Mouse (Mus musculus) liver, embryonic 16.5 days (tissue): ENCODE results near the gene Reps2. TPM values are rescaled to one million over a fixed set of nuclear protein-coding genes. Genes with fewer than 3 reads are reported as not detected.

Experiments used
- ATAC-seq: fragments of 200-750 bp; cut with Nextera tagmentation; 2 replicates; pipeline ENCODE4 v1.8.0; 2017; ENCODE audit warnings: low read depth, mild to moderate bottlenecking, moderate number of reproducible peaks, moderate library complexity
- H3K27ac ChIP-seq: fragments of 300-500 bp; sonication (generic); 2 replicates; pipeline ENCODE4 v1.5.1; 2014; ENCODE audit warnings: mild to moderate bottlenecking, low read length
- H3K27me3 ChIP-seq: fragments of 300-500 bp; sonication (generic); 2 replicates; pipeline ENCODE4 v1.6.1; 2014; ENCODE audit warnings: low read depth, low read length, mixed read lengths; ENCODE audit not compliant: control insufficient read depth, insufficient read depth
- H3K36me3 ChIP-seq: fragments of 300-500 bp; sonication (generic); 2 replicates; pipeline ENCODE4 v1.6.1; 2014; ENCODE audit warnings: mild to moderate bottlenecking; ENCODE audit not compliant: control insufficient read depth, insufficient read depth
- H3K4me1 ChIP-seq: fragments of 300-500 bp; sonication (generic); 2 replicates; pipeline ENCODE4 v1.6.1; 2014; ENCODE audit warnings: low read depth, low read length, mixed read lengths; ENCODE audit not compliant: control insufficient read depth
- H3K4me2 ChIP-seq: fragments of 300-500 bp; sonication (generic); 2 replicates; pipeline ENCODE4 v1.6.1; 2014; ENCODE audit warnings: low read depth, low read length, mixed read lengths
- H3K4me3 ChIP-seq: fragments of 300-500 bp; sonication (generic); 2 replicates; pipeline ENCODE4 v1.5.1; 2014; ENCODE audit warnings: low read depth, mild to moderate bottlenecking, low read length
- H3K9ac ChIP-seq: fragments of 300-500 bp; sonication (generic); 2 replicates; pipeline ENCODE4 v1.6.1; 2014; ENCODE audit warnings: low read depth, low read length
- H3K9me3 ChIP-seq: fragments of 300-500 bp; sonication (generic); replicated peaks from 2 replicates; pipeline ENCODE4 v1.6.1; 2016; ENCODE audit warnings: low read length; ENCODE audit not compliant: control insufficient read depth
- WGBS: fragments of 180-500 bp; shearing (Covaris S2); extraction: QIAGEN DNeasy Blood & Tissue Kit; methylation state at CpG from one replicate; pipeline ENCODE4 v1.1.7; 2014; ENCODE audit not compliant: insufficient replicate concordance; 5-methylcytosine and 5-hydroxymethylcytosine counted together
- polyA plus RNA-seq: library from polyadenylated mRNA; unstranded; fragments of >200 nt; fragmentation: Nextera tagmentation; extraction: Ambion mirVana; gene quantifications from 2 replicates; pipeline ENCODE4 v1.2.1, GENCODE M21; 2015

Gene Reps2
- polyA plus RNA-seq, 1 experiment from 2014 or later = 0.73 TPM

DNA sequence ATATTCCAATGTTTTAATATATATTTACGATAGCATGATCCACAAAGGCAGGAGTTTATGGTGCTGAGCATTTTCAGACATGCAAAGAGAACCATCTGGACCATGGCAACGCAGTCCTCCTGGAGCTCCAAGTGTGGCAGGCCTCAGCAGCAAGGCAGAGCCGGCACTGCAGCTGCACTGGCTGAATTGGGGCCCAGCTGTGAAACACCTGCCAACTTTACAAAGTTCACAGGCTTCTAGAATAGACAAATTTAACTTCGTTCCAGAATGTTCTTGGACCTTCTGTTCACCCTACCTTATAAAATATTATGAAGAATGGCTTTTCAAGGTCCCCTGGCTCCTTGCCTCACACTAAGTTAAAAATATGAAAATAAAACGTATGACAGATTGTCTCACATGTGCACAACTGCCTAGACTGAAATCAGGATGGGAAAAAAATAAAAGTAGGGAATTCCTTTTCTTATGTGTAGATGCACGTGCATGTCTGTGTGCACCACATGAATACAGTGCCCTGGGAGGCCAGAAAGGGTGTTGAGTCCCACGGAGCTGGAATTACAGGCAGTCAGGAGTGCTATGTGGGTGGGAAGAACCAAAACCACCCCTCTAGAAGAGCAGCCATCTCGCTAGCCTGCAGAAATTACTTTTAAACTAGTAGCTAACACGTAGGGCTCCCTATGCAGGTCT lies 121.5 kb downstream of the Reps2 start:
- Histone ChIP-seq H3K4me3 (no peak overlapping the region), H3K4me1 (no peaks in the 10 kb centered on the region), H3K9me3 (no peaks in the 10 kb centered on the region), H3K27me3 (no peaks in the 10 kb centered on the region; the same call in 1 of the 2 replicates), H3K9ac (no peak overlapping the region), H3K27ac (no peak overlapping the region), H3K4me2 (no peak overlapping the region), H3K36me3 (no peaks in the 10 kb centered on the region)
- WGBS = 56% methylated on average over 9 of the region's 9 CpGs
- ATAC-seq = no peak

DNA sequence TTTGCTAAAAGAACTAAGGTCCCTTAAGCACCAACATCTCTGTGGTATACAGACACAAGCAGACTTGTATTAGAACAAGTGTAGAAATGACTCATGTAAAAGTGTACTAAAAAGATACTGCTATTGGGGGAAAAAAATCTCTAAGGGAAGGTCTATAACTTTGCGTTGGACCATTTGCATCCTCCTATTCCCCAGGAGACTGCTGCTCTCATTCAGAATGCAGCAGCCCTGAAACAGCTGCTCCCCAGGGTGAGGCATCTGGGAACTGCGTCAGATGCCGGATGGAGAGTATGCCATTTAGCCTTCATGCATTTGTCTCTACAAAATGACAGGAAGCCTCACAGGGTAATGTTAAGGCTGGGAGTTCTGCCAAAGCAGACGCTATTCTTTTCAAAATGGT lies 122.3 kb downstream of the Reps2 start:
- Histone ChIP-seq H3K4me1 (no peaks in the 10 kb centered on the region), H3K9ac (no peak overlapping the region), H3K27ac (no peak overlapping the region), H3K27me3 (no peaks in the 10 kb centered on the region; the same call in 1 of the 2 replicates), H3K4me3 (no peak overlapping the region), H3K9me3 (no peaks in the 10 kb centered on the region), H3K36me3 (no peaks in the 10 kb centered on the region), H3K4me2 (no peak overlapping the region)
- 64% methylated on average over 4 of the region's 4 CpGs for WGBS
- no peak for ATAC-seq

- no peaks in the 10 kb centered on the region for H3K9me3 ChIP-seq
- no peak for ATAC-seq
- H3K4me3 ChIP-seq = no peak overlapping the region
- H3K4me2 ChIP-seq = no peak overlapping the region
- H3K27ac ChIP-seq = no peak overlapping the region
- no peaks in the 10 kb centered on the region for H3K36me3 ChIP-seq
- H3K4me1 ChIP-seq = no peaks in the 10 kb centered on the region
- 75% methylated on average over 2 of the region's 2 CpGs for WGBS
- no peak overlapping the region for H3K9ac ChIP-seq
- H3K27me3 ChIP-seq = no peaks in the 10 kb centered on the region; the same call in 1 of the 2 replicates
Measured at GRCm38 (mm10) chrX:162520374-162520773, 123.1 kb downstream of the Reps2 start.

GRCm38 (mm10) chrX:162510426-162510980 lies 132.9 kb downstream of the Reps2 start:
- H3K4me3 ChIP-seq = no peak overlapping the region
- no peak overlapping the region for H3K9ac ChIP-seq
- H3K9me3 ChIP-seq = no peaks in the 10 kb centered on the region
- H3K36me3 ChIP-seq = no peaks in the 10 kb centered on the region
- no peak for ATAC-seq
- WGBS = 41% methylated on average over 2 of the region's 2 CpGs
- H3K27me3 ChIP-seq = peaks cover 2% of the 10 kb centered on the region; the same call in 1 of the 2 replicates
- H3K4me2 ChIP-seq = no peak overlapping the region
- no peak overlapping the region for H3K27ac ChIP-seq
- no peaks in the 10 kb centered on the region for H3K4me1 ChIP-seq

GRCm38 (mm10) chrX:162505186-162505585 lies 138.3 kb downstream of the Reps2 start:
- peaks cover 2% of the 10 kb centered on the region; the same call in 1 of the 2 replicates for H3K27me3 ChIP-seq
- no peak overlapping the region for H3K4me3 ChIP-seq
- H3K4me1 ChIP-seq = no peaks in the 10 kb centered on the region
- no peak overlapping the region for H3K4me2 ChIP-seq
- no peaks in the 10 kb centered on the region for H3K36me3 ChIP-seq
- ATAC-seq = no peak
- no peaks in the 10 kb centered on the region for H3K9me3 ChIP-seq
- no peak overlapping the region for H3K27ac ChIP-seq
- 53% methylated on average over 2 of the region's 2 CpGs for WGBS
- no peak overlapping the region for H3K9ac ChIP-seq

- Histone ChIP-seq H3K4me1 (no peaks in the 10 kb centered on the region), H3K27me3 (peaks cover 2% of the 10 kb centered on the region; the same call in 1 of the 2 replicates), H3K9me3 (no peaks in the 10 kb centered on the region), H3K27ac (no peak overlapping the region), H3K4me2 (no peak overlapping the region), H3K36me3 (no peaks in the 10 kb centered on the region), H3K4me3 (no peak overlapping the region), H3K9ac (no peak overlapping the region)
- 60% methylated on average over 2 of the region's 2 CpGs for WGBS
- ATAC-seq = no peak
Measured at GRCm38 (mm10) chrX:162503436-162503835, 140.0 kb downstream of the Reps2 start.

DNA sequence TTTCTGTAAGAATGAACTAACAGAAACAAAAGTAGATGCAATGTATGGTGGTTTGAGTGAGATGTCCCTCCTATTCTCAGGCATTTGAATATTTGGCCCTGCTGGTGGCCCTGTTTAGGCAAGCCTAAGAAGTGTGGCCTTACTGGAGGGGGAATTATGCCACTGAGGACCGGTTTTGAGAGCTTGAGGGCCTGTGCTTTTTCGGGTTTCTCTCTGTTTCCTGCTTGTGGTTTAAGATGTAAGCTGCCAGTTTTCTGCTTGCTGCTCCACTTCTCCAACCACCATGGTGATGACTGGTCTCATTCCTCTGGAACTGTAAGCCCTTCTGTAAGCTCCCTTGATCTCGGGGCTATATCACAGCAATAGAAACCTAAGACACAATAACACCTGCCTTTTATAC lies 142.5 kb downstream of the Reps2 start:
- Histone ChIP-seq H3K36me3 (no peaks in the 10 kb centered on the region), H3K27ac (no peak overlapping the region), H3K9me3 (no peaks in the 10 kb centered on the region), H3K27me3 (no peaks in the 10 kb centered on the region), H3K9ac (no peak overlapping the region), H3K4me1 (no peaks in the 10 kb centered on the region), H3K4me2 (no peak overlapping the region), H3K4me3 (no peak overlapping the region)
- WGBS = 44% methylated on average over 3 of the region's 3 CpGs
- no peak for ATAC-seq

DNA sequence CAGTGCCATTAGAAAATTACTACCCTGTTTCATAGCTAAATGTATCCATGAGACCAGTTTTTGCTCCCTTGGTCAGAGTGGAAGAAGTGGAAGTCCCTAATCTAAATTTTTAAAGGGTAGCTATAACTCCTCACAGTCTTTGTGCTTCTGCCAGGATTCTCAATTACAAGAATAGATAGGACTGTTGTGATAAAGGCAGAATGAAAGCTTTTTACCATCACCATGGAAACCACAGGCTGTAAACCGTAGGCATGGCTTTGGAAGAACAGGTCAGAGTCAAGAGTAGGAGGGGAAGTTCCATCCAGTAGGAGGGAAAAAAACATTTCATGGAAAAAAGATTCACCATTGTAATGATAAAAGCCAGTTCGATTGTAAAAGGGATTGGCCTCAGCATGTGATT lies 147.0 kb downstream of the Reps2 start:
- H3K4me1 ChIP-seq = no peaks in the 10 kb centered on the region
- no peaks in the 10 kb centered on the region for H3K9me3 ChIP-seq
- H3K36me3 ChIP-seq = no peaks in the 10 kb centered on the region
- H3K27me3 ChIP-seq = no peaks in the 10 kb centered on the region
- 39% methylated on average over 2 of the region's 2 CpGs for WGBS
- no peak overlapping the region for H3K4me3 ChIP-seq
- ATAC-seq = no peak
- H3K27ac ChIP-seq = no peak overlapping the region
- no peak overlapping the region for H3K9ac ChIP-seq
- no peak overlapping the region for H3K4me2 ChIP-seq

DNA sequence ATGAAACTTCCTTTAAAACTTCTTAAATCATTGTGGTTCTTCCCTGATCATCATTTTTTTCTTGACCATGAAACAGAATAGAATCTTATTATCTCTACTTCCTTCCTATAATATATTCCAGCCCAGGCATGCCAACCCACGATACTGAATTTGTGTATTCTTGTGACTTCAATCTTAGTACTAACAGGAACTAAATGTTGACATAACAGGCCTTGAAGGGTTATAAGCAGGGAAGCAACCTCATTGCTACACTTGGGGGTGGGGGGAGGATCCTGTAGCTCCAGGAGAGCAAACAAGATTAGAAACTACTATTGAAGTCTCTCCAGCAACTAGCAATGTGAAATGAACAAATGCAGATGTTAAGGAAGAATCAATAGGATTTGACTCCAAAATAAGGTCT lies 154.8 kb downstream of the Reps2 start:
- ATAC-seq = no peak
- no peak overlapping the region for H3K4me3 ChIP-seq
- H3K9ac ChIP-seq = no peak overlapping the region
- H3K27ac ChIP-seq = no peak overlapping the region
- no peak overlapping the region for H3K4me2 ChIP-seq
- H3K4me1 ChIP-seq = no peaks in the 10 kb centered on the region
- H3K27me3 ChIP-seq = no peaks in the 10 kb centered on the region
- WGBS = 26% methylated on average over 1 of the region's 1 CpGs
- H3K9me3 ChIP-seq = no peaks in the 10 kb centered on the region
- no peaks in the 10 kb centered on the region for H3K36me3 ChIP-seq
